Mouse (Mus musculus): ENCODE measurements around the gene Gde1.

Gde1 gene

DNA sequence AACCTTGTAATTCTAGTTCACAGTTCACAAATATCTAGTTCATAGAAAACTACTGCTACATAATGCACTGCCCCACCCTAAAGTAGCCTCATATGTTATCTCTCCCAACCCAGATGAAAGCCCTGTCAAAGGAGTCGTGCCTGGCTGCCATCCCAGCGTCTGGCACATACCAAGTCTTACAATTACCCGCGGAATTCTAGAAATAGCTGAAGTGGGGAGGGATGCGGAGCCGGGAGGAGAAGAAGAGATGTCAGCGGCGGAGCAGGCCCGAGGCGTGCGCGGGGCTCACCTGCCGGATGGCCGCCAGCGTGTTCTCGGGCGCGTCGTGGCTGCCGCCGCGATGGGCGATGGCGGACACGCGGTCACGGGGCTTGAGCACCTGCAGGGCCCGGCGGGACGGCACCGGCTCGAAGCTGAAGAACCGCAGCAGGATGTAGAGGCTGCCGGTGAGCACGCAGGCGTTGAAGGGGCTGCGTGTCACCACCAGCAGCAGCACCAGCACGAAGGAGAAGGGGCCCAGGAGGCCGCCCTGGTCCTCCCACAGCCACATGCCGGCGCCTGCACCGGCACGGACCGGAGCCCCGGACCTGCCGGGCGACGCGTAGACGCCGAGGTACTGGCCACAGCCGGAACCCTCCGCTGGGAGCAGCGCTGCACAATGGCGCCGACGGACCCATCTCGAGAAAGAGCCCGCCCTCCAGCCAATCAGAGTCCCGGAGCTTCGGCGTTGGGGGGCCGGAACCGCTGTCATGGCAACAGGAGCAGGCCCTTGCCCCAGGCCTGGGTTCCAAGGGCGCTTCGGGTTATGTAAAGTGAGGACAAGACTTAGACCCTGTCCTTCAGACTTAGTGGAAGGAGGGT is at the start of gene Gde1:
Gene Gde1 (minus strand): TSS at position 678 of the 861 bp plus-strand sequence.
- peak; percentile 88 to 89 for DNase-seq

DNA sequence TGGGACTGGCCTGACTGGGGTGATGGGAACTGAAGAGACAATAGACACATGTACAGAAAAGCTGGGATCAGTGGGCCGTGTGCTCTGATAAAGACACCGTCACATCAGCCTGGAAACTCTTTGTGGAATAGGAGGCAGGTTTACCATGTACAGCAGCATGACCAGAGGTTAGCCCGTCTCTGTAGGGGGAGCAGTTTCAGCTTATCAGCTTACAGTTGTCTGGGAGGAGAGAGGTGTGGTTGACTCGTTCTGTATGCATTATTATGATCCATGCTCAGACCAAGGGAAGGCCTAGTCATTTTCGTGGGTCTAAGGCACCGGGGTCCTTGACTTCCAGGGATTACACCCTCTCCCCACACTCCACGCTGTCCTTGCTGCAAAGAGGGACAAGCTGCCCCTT is 46.0 kb upstream of the Gde1 start:
- DNase-seq, result no peak

DNA sequence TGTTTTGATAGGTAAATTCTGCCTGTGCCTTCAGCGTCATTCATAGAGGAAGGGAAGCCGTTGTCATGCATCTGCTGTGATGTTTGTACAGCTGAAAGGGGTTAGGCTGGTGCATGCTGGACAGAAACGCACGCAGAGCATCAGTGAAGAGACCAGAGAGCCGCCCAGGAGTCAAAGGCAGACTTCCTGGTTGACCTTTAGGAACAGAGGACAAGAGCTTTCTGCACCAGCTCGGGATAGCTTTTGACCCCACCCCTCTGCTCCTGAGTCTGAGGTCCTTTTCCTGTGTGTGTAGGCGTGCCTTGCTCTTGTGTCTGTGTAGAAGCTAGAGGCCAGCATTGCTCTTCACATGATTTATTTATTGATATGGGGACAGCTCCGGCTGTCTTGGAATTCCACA is 44.1 kb upstream of the Gde1 start:
- no peak for DNase-seq

DNA sequence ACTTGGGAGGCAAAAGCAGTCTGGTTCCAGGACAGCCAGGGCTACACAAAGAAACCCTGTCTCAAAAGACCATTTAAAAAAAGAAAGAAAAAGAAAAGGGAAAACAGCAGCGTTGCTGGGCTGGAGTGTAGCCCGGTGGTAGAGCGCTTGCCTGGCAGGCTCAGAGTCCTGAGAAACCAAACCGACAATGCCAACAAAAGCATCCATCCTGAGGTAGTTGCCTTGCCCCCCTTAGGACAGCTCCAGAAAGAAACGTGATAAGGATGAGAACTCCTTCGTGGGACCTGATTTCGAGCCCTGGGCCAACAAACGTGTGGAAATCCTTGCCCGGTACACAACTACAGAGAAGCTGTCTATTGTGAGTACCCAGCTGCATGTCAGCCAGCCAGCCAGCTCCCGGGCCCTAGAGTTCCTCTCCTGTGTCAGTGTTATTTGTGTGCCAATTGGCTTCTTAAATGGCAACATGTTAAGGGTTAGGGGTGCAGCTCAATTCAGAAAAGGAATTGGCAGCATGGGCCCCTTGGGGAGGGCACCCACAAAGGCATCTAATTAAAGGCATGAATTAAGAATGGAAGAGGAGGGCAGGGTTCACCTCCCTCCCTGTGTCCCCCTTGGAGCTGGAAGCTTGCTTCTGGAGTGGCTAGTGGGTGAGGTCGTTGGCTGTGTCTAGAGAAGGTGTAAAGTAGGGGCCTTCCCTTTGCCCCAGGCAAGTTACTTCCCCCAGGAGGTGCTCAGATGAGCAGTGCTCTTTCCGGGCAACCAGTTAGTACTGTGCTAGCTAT is 42.5 kb upstream of the Gde1 start:
- DNase-seq, result no peak

DNA sequence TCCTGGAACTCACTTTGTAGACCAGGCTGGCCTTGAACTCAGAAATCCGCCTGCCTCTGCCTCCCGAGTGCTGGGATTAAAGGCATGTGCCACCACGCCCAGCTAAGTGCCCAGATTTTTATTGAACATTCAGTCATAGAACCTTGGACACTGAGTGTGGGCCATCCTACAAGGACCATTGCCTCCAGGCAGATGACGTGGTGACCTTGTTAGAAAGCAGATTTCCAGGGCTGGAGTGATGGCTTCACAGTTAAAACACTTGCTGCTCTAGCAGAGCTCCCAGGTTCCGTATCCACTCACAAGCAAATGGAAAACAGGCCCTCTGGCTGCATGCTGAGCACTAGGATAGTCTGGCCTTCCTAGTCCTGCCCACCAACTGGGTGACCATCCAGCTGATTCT is 39.2 kb upstream of the Gde1 start:
- DNase-seq, result no peak

DNA sequence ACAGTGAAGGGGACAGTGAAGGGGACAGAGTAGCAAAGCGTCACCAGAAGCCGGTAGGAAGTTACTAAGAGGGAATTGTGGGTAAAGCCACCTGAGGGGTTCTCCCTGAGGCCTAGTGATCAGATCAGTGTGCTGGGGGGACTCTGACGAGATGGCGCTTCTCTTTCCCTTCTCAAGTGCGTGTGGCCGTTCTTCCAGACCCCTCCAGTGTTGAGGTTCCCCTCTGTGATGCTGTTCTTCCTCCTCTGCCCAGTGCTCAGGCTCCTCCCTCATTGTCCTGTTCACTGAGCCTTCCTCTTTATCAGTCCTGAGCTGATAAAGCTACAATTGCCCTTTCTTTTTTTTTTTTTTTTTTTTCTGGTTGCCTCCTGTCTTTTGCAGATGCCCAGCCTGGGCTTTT is 36.7 kb upstream of the Gde1 start:
- no peak for DNase-seq

DNA sequence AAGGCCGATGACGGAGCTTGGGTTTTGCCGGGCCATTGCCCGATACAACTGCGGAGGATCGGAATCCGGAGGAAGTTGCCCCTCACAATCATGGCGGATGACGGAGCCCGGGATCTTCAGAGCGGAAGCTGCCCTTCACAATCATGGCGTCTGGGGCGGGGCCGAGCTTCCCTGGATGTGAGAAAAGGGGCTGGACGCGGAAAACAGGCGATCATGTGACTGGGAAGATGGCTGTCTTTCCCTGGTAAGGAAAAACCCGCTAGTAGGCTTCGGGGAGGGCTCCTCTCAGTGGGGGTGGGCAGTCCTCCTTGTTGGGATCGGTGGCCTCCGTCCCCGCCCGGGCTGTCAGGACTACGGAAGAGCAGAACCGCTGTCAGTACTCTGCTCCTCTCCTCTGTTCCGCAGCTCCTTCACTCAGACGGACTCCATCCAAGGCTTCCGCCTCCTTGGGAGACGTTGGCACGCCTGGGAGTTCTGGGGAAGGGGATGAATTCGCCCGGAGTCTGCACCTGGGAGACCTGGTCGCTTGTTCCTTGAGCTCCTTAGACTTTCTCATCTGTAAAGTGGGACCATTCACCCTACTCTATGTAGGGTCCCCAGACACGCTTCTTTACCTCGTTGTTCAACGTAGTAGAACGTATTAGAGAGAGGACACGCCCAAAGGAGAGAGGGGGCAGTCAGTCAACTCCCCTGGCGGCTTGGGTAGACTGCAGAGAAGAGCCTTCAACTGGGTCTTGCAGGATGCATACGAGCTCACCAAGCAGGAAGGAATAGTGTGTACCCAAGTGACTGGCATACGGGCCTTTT is 35.2 kb upstream of the Gde1 start:
- peak; percentile 85 to 89 for DNase-seq

DNA sequence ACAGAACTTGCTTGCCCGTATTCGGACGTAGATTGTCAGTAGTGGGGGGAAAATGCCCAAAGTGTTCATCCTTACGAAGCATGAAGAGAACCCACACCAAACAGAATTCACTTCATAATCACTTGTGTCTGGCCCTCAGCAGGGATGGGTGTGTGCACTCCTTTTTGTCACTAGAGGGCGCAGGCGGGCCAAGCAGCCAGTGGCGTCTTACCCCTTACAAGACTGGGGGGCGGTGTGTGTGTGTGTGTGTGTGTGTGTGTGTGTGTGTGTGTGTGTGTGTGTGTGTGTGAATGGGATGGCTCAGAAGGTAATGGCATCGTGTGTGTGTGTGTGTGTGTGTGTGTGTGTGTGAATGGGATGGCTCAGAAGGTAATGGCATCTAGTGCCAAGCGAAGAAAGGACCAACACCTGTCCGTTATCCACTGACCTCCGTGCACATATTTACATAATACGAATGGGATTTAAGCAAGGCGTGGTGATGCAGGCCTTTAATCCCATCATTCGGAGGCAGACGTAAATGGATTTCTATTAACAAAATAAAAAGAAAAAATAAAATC is 34.5 kb upstream of the Gde1 start, which contains the start of gene Vps35l:
Gene Vps35l (plus strand): TSS at position 252 of the 557 bp plus-strand sequence.
- DNase-seq, result peak; percentile 72 to 77

DNA sequence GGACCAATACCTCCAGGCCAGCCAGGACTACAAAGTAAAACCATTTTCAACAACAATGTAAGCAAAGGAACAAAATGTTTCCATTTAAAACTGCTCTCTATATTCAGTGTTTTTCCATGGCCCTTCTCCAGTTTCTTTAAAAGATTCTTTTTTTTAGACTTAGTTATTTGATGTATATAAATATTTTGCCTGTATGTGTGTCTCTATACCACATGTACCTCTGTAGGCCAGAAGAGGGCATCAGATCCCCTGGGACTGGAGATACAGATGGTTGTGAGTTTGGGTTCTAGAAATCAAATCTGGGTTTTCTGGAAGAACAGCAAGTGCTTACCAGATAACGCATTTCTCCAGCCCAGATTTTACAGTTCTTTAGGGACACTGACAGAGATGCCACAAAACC is 33.2 kb upstream of the Gde1 start:
- DNase-seq, result no peak

DNA sequence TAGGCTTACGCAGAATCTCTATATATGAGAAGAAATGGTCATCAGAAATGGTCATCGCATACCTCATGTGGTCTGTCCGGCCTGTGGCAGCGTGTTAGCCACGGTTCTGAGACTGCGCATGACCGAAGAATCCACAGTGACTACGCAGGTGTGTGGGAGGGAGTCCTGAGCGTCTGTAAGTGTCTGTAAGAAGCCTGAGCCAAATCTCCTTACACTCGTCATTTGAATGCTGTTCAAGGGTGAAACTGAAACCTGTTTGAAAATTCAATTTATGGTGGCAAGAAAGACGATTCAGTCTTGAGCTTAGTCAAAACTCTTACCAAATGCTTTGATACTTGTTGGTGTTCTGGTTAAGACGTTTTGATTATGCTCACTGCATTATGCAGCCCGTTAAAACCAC is 27.6 kb upstream of the Gde1 start:
- no peak for DNase-seq

DNA sequence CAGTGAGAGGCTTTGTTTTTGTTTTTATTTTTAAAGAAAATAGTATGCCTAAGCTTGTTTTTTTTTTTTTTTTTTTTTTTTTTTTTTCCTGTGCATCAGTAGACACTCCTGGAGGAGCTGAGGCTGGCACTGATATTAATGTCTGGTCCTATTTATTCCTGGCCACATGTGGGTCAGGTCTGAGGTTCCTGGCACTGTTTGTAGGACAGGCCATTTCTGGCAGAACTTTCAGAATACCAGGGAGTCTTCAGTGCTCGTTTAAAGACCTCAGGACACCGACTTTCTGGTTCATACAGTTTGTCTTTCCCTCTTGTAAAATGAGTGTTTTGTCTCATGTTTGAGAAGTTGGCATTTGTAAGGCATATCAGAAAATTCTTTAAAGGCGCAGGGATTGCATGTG is 26.2 kb upstream of the Gde1 start:
- no peak for DNase-seq

DNA sequence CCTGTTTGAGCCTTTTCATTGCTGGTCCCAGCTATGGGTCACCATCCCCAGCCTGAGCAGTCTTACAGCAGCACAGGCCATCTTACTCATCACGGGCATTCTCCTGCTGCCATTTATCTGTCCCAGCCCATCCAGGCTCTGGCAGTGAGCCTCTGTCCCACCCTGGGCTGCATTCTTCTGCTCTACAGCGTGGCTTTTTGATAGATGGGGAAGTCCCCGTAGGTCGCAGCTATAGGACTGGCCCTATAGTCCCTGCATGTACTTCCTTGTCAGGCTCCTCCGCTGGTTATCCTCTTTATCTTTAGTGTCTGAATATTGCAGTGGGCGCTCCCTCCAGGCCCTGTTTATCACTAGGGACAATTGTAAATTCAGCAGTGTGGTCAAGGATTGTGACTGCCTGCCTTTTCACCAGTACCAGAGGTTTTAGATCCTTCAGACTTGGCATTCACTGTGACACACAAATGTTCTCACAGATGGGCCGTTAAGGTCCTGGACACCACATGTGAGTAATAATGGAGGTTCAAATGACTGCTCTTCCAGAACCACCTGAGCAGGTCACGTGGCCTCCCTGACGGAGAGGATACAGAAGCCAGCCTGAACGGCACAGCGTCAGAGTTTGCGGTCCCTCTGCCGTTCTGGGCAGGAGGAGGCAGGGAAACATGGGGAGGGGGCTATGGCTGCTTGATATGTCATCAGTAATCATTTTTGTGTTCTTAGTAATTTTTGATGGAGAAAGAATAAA is 23.4 kb upstream of the Gde1 start:
- DNase-seq, result no peak

DNA sequence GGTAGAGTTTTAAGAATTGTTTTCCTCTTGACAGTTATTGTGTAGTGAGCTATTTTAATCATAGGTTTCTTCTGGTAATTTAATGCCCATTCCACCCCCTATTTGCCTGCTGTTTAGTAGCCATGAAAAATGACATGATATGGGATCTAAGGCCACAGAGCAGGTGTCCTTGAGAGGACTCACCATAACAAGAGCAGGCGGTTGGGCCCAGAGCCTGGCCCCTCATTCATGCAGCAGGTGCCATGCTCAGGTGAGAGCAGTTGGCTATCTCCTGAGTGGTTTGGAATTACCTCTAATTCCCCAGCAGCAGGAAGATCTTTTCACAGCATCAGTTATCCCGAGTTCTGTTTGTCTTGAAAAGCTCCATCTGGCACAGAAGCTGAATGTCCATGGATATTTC is 19.9 kb upstream of the Gde1 start:
- no peak for DNase-seq

DNA sequence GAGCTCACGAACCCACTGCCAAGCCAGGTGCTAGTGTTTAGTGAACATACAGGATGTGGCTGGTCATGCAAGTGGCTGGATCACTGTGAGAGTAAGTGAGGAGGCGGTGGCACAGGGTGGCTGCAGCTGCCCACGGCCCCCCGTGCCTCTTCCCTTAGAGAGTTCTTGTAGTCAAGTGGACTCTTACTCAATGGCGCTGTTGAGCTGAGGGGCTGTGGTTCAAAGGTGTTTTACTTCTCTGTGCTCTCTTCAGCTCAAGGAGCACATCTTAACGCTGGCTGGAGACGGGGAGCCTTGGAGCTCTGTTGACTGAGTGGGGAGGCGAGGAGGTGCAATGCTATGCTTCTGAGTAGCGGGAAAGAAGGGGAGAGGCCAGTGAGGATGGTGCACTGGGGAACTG is 18.3 kb upstream of the Gde1 start:
- no peak for DNase-seq

DNA sequence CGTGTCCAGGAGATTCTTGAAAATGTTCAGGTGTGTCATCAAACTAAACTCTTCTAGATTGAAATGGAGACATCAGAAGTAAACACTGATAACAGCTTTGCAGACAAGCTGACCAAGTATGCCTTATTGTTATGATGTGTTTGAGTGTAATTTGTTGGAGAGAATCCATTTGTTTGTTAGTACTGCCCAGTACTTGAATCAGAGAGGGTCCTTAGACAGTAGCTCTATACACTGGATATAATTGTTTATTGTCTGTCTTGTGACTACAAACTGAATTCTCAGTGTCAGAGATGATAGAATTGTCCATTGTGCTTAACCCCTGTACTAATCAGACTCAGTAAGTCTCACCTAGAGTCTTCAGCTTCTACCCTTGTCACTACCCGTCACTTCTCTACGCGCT is 12.5 kb upstream of the Gde1 start:
- DNase-seq, result no peak

DNA sequence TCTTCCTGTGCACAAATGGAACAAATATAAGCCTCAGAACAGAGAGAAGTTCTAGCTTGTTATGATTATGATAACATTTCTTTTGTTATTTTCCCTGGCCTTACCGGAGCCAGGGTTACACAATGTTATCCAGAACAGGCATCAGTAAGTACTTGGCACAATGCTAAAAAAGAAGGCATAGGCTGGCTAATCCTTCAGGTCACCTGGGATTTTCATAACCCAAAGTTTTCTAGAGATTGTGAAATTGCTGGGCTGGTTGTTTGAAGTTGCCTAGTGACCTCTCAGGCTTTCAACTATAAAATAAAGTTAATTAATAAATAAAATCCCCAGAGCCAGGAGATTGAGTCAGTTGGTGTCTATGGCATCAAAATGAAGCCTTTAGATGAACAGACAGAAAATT is 9.3 kb upstream of the Gde1 start:
- DNase-seq, result no peak

DNA sequence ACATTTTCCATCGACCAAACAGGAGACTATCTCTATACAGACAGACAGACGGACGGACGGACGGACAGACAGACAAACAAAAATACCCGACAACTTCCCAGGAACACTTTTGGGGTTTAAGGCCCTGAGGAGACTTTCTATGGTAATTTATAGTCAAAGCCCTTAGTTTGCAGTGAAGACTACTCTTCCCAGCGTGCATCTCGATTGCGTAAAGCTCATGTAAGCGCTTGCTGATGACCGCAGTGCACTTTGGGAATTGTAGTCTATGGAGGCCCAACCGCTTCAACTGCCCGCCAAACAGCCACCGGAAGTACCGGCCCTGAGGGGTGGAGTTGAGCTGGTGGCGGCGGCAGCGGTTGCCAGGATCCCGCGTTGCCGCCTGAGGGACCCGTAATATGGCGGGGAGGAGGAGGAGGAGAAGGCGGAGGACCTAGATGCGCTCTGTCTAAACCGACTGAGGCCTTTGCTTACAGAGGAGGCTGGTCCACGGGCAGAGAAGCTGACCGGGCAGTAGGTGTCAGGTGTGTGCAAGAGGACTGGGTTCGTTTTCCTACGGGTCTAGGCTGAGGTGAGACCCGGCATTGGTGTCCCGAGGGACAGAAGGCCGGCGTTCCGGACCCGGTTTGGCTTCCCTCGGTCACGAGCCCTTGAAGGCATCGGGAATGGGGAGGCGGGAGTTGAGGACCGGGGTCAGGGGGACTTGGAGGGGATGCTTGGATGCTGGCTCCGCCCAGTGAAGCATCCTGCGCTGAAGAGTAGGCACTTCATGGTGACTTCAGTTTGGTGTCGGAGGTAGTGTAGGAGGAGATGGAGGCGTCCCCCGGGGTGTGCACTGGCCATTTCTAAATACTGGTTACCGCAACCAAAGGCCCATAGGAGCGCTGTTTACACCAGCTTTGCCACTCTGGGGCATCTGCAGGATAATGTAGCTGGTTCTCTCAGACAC is 6.9 kb upstream of the Gde1 start, which contains the start of gene Ccp110:
Gene Ccp110 (plus strand): TSS at position 325 of the 946 bp plus-strand sequence.
- DNase-seq, result peak; percentile 89 to 93

DNA sequence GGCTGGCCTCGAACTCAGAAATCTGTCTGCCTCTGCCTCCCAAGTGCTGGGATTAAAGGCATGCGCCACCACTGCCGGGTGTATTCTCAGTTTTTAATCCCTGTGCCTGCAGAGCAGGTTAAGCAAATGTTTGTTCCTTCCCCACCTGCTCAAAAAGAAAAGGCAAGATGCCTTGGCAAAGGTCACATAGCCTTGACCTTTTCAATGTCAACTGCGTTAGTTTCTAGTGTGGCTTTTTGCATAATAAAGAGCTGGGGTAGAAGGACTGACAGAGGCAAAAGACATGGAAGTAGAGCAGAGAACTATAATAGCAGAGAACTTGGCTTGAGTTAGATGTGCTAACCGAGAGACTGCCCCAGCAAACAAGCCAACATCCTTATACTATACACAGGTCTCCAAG is 5.2 kb upstream of the Gde1 start:
- DNase-seq, result no peak

DNA sequence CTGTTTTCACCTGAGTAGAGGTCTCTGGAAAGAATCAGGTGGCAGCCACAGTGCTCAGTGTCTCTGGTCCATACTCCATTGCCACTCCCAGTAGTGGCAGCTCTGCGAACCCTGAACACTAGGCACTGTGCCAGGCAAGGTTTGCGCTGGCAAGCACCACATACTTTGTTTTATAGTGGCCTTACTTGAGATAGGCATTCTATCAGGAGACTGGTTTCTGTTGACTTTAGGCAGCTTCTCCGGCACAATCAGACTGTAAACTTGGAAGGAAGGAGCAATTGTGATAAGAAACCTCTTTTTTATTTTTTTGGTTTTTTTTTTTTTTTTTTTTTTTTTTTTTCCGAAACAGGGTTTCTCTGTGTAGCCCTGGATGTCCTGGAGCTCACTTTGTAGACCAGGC is 2.4 kb upstream of the Gde1 start:
- DNase-seq, result no peak

DNA sequence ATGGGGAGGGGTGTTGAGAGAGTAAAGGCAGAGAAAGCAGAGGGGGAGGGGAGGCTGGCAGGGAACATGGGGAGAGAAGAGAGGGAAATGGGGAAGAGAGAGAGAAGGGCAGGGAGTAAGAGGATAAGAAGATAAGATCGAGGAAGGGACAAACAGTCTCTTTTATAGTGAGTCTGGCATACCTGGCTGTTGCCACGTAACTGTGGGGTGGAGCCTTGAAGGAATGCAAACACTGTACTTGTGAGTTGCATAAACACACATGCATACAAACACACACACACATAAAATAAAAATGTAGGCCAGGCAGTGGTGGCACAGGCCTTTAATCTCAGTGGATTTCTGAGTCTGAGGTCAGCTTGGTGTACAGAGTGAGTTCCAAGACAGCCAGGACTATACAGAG is 1.6 kb upstream of the Gde1 start:
- DNase-seq, result no peak

DNA sequence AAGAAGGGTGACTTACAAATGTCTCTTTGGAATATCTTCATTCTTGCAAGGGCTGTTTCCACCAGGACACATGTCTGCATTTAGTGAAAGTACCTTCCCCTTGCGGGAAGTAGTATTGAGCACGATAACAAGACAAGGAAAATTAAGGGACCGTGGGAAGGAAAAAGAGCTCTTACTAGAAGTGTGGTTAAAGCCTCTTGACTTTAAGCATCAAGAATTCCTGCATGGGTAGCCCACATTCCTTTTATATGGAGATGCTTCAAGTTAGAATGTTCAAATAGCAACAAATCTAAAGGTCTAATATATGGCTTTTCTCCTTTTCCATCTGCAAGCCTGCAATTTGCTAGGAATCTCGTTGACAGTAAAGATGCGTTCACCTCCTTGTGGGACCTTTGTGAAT is 910 bp upstream of the Gde1 start:
- DNase-seq, result no peak
